25 mouse cellular contexts compared by ENCODE assay signal in genomic region chr6:72333111-72333510, GRCm38 (mm10). TPM values are rescaled to one million over a fixed set of nuclear protein-coding genes. Genes with fewer than 3 reads are reported as not detected.
DNase-seq lines count a peak whose midpoint lies in the region; ATAC-seq and TF ChIP-seq lines count a peak whose summit lies in the region.
"Had no signal": no experiment of that assay in that cellular context is flagged by ENCODE, and none has a peak within 500 bp of the region (broad histone marks: within the 10 kb centered on the region; RNA-seq: fewer than 3 reads in every experiment).

No protein-coding gene starts in this region.

- H3K79me2 ChIP-seq in heart, adult 2 months (replicated peaks; ENCODE audit: control insufficient read depth, insufficient read depth, low read length) = no peaks in the 10 kb centered on the region

- 30% methylated on average over 5 of the region's 5 CpGs for WGBS in heart, adult 2 months
- WGBS in heart, embryonic 14.5 days = 34% methylated on average over 5 of the region's 5 CpGs
- WGBS in liver, postnatal 0 days (ENCODE audit: insufficient replicate concordance) = 76% methylated on average over 5 of the region's 5 CpGs

- H3K27ac ChIP-seq in heart, adult 2 months = peak overlapping the region; percentile 45
- H3K27ac ChIP-seq in heart, embryonic 14.5 days (replicated peaks in 1 of 2; ENCODE audit: control insufficient read depth in 1 of 2, insufficient read depth in 1 of 2, low read depth in 2 of 2, low read length in 2 of 2) = peak overlapping the region; percentile 54 to 71; a peak in 3 of 4 replicates
- H3K27ac ChIP-seq in liver, postnatal 0 days (ENCODE audit: low read depth) = peak overlapping the region; percentile 39; the same call in 1 of the 2 replicates
- H3K27ac ChIP-seq: forebrain, embryonic 12.5 days; neural tube, embryonic 13.5 days had no signal

- TF ChIP-seq POLR2A in heart, adult 2 months (IDR thresholded peaks at IDR 0.05; ENCODE audit: insufficient read depth, low read depth, low read length) = no peak

- no peak for TF ChIP-seq EP300 in heart, adult 2 months (IDR thresholded peaks at IDR 0.05; ENCODE audit: insufficient read depth, low read depth, low read length)
- no peak for TF ChIP-seq EP300 in liver, postnatal 0 days (IDR thresholded peaks at IDR 0.05; ENCODE audit: low read depth)

- no peak for TF ChIP-seq CTCF in heart, adult 2 months (IDR thresholded peaks at IDR 0.05)
- TF ChIP-seq CTCF in liver, postnatal 0 days (IDR thresholded peaks at IDR 0.05; ENCODE audit: low read depth) = no peak

- no peak overlapping the region for H3K4me2 ChIP-seq in heart, embryonic 14.5 days (ENCODE audit: low read length)
- peak overlapping the region; percentile 6 for H3K4me2 ChIP-seq in liver, postnatal 0 days (ENCODE audit: low read depth, low read length)
- H3K4me2 ChIP-seq: forebrain, embryonic 12.5 days; neural tube, embryonic 13.5 days had no signal

- DNase-seq in heart, adult 2 months = no peak
- no peak for DNase-seq in heart, postnatal 14 days
- peak; percentile 65 for DNase-seq in 416B (ENCODE audit: low read depth)
- no peak for DNase-seq in liver, postnatal 0 days
- DNase-seq in left cerebral cortex, adult 9 months (ENCODE audit: low spot score in 2 of 2) = no peak
- no peak for DNase-seq in kidney, adult 9 months
- DNase-seq: adrenal gland, postnatal 14 days; cerebellum, adult 2 months; gastrocnemius, postnatal 25 days; kidney, adult 18-20 months; kidney, postnatal 25 days; left cerebral cortex, postnatal 4 days; midbrain, embryonic 14.5 days; right cerebral cortex, adult 18-20 months; thymus, postnatal 25 days had no signal

- peaks cover 2% of the 10 kb centered on the region for H3K4me1 ChIP-seq in heart, adult 2 months (ENCODE audit: control insufficient read depth, insufficient read depth, low read length)
- H3K4me1 ChIP-seq in heart, embryonic 14.5 days (ENCODE audit: control insufficient read depth in 2 of 2, insufficient read depth in 2 of 2, low read length in 2 of 2) = peaks cover 3 to 10% of the 10 kb centered on the region in 2 experiments; a peak in 3 of 4 replicates
- H3K4me1 ChIP-seq in liver, postnatal 0 days (ENCODE audit: insufficient read depth) = no peaks in the 10 kb centered on the region; the same call in 1 of the 2 replicates
- H3K4me1 ChIP-seq: forebrain, embryonic 12.5 days; neural tube, embryonic 13.5 days had no signal

- no peaks in the 10 kb centered on the region for H3K27me3 ChIP-seq in heart, adult 2 months (ENCODE audit: control insufficient read depth, insufficient read depth, low read length)
- H3K27me3 ChIP-seq in heart, embryonic 14.5 days (ENCODE audit: control insufficient read depth, insufficient read depth, low read length) = no peaks in the 10 kb centered on the region
- H3K27me3 ChIP-seq in liver, postnatal 0 days (ENCODE audit: insufficient read depth, low read length) = no peaks in the 10 kb centered on the region
- H3K27me3 ChIP-seq: CH12.LX; forebrain, embryonic 12.5 days; neural tube, embryonic 13.5 days had no signal

- H3K9me3 ChIP-seq in heart, embryonic 14.5 days (ENCODE audit: control insufficient read depth, low read length) = no peaks in the 10 kb centered on the region
- H3K9me3 ChIP-seq in liver, postnatal 0 days (ENCODE audit: low read length) = no peaks in the 10 kb centered on the region
- H3K9me3 ChIP-seq: forebrain, embryonic 12.5 days; neural tube, embryonic 13.5 days had no signal

- H3K9ac ChIP-seq in heart, adult 2 months (ENCODE audit: low read depth, low read length) = no peak overlapping the region
- peak overlapping the region; percentile 27; the same call in 1 of the 2 replicates for H3K9ac ChIP-seq in heart, embryonic 14.5 days (ENCODE audit: low read length)
- H3K9ac ChIP-seq in liver, postnatal 0 days (replicated peaks) = no peak overlapping the region
- H3K9ac ChIP-seq: forebrain, embryonic 12.5 days; neural tube, embryonic 13.5 days had no signal

- no peaks in the 10 kb centered on the region; the same call in none of the 2 replicates for H3K36me3 ChIP-seq in heart, adult 2 months (ENCODE audit: control insufficient read depth, insufficient read depth, low read length)
- peaks cover 87% of the 10 kb centered on the region for H3K36me3 ChIP-seq in heart, embryonic 14.5 days (ENCODE audit: control insufficient read depth, insufficient read depth, low read length)
- H3K36me3 ChIP-seq in liver, postnatal 0 days (replicated peaks; ENCODE audit: insufficient read depth, low read length) = peaks cover 85% of the 10 kb centered on the region

- ATAC-seq in heart, embryonic 14.5 days (ENCODE audit: insufficient number of reproducible peaks, insufficient read depth, low FRiP score, low read depth) = no peak
- ATAC-seq in liver, postnatal 0 days = 0 out of 2 replicates have a peak, but pooled peaks have one; percentile 19

- intact Hi-C loops in heart, adult 2 months (cut with DNase I) = loop anchor here (10.0 kb wide), 1 partner anchor 438 kb away; no protein-coding TSS in a partner anchor
- intact Hi-C loops in heart, postnatal 14 days (cut with DNase I) = no loop called here

- no peak overlapping the region for H3K4me3 ChIP-seq in heart, adult 2 months
- H3K4me3 ChIP-seq in heart, embryonic 14.5 days (ENCODE audit: control insufficient read depth in 1 of 2, insufficient read depth in 1 of 2, low read depth in 1 of 2, low read length in 2 of 2) = no peak overlapping the region
- H3K4me3 ChIP-seq in liver, postnatal 0 days (ENCODE audit: low read depth, low read length) = no peak overlapping the region
- H3K4me3 ChIP-seq: forebrain, embryonic 12.5 days; neural tube, embryonic 13.5 days had no signal

RNA-seq across cellular contexts. Expression of gene Usp39, which starts 11.9 kb away (rescaled TPM):
- total RNA-seq in heart, adult 2 months (2021) = 10 to 100 TPM; 14.9 to 17.7 TPM
- polyA plus RNA-seq in heart, adult 2 months (2012; rRNA removed) = 11.4 and 19.0 TPM in 2 replicates
- 10 to 100 TPM; 16.6 to 19.7 TPM for total RNA-seq in heart, postnatal 14 days (2021)
- 32.4 and 32.8 TPM in 2 replicates for polyA plus RNA-seq in heart, embryonic 14.5 days (2014; fragmentation: Nextera tagmentation; extraction: Ambion mirVana)
- 21.1 and 21.7 TPM in 2 replicates for polyA plus RNA-seq in liver, postnatal 0 days (2015; fragmentation: Nextera tagmentation; extraction: Ambion mirVana)

RNA-seq across cellular contexts. Expression of gene 0610030E20Rik, which starts 14.0 kb away (rescaled TPM):
- total RNA-seq in heart, adult 2 months (2021) = 1 to 10 TPM; 8.2 to 9.1 TPM
- 8.7 and 13.6 TPM in 2 replicates for polyA plus RNA-seq in heart, adult 2 months (2012; rRNA removed)
- 10 to 100 TPM; 13.1 to 14.4 TPM for total RNA-seq in heart, postnatal 14 days (2021)
- 13.7 and 13.8 TPM in 2 replicates for polyA plus RNA-seq in heart, embryonic 14.5 days (2014; fragmentation: Nextera tagmentation; extraction: Ambion mirVana)
- 13.0 and 13.3 TPM in 2 replicates for polyA plus RNA-seq in liver, postnatal 0 days (2015; fragmentation: Nextera tagmentation; extraction: Ambion mirVana)

RNA-seq across cellular contexts. Expression of gene Tmem150a, which starts 22.1 kb away (rescaled TPM):
- total RNA-seq in heart, adult 2 months (2021) = 10 to 100 TPM; 22.7 to 22.8 TPM
- 79.2 and 86.9 TPM in 2 replicates for polyA plus RNA-seq in heart, adult 2 months (2012; rRNA removed)
- 10 to 100 TPM; 14.7 to 17.6 TPM for total RNA-seq in heart, postnatal 14 days (2021)
- polyA plus RNA-seq in heart, embryonic 14.5 days (2014; fragmentation: Nextera tagmentation; extraction: Ambion mirVana) = 14.4 and 16.4 TPM in 2 replicates
- polyA plus RNA-seq in liver, postnatal 0 days (2015; fragmentation: Nextera tagmentation; extraction: Ambion mirVana) = 92.3 and 113 TPM in 2 replicates

RNA-seq across cellular contexts. Expression of gene Sftpb, which starts 28.7 kb away (rescaled TPM):
- total RNA-seq in heart, adult 2 months (2021) = not detected
- polyA plus RNA-seq in heart, adult 2 months (2012; rRNA removed) = 9.1 TPM in 1 of 2 replicates, not detected in the other
- under 1 TPM in 1 of 2 experiments, not detected in 1; 0.81 TPM for total RNA-seq in heart, postnatal 14 days (2021)
- polyA plus RNA-seq in heart, embryonic 14.5 days (2014; fragmentation: Nextera tagmentation; extraction: Ambion mirVana) = not detected in 2 replicates
- 0.16 and 0.20 TPM in 2 replicates for polyA plus RNA-seq in liver, postnatal 0 days (2015; fragmentation: Nextera tagmentation; extraction: Ambion mirVana)
- total RNA-seq: CH12.LX; gastrocnemius, postnatal 25 days; left cerebral cortex, adult 18-20 months; liver, adult 2 months; MEL had no signal
- polyA plus RNA-seq: cerebellum, adult 2 months; cortical plate, adult 2 months; embryonic facial prominence, embryonic 11.5 days; forebrain, embryonic 12.5 days; hindbrain, embryonic 11.5 days; liver, adult 2 months; midbrain, embryonic 14.5 days had no signal

RNA-seq across cellular contexts. Expression of gene Rnf181, which starts 33.6 kb away (rescaled TPM):
- 10 to 100 TPM; 36.0 to 40.7 TPM for total RNA-seq in heart, adult 2 months (2021)
- 44.0 and 56.6 TPM in 2 replicates for polyA plus RNA-seq in heart, adult 2 months (2012; rRNA removed)
- total RNA-seq in heart, postnatal 14 days (2021) = 10 to 100 TPM; 45.5 to 46.5 TPM
- 88.3 and 89.0 TPM in 2 replicates for polyA plus RNA-seq in heart, embryonic 14.5 days (2014; fragmentation: Nextera tagmentation; extraction: Ambion mirVana)
- polyA plus RNA-seq in liver, postnatal 0 days (2015; fragmentation: Nextera tagmentation; extraction: Ambion mirVana) = 61.0 and 63.2 TPM in 2 replicates
